Mouse (Mus musculus) kidney, postnatal 0 days (tissue): Measurements from ENCODE around the gene Tor1b. TPM values are rescaled to one million over a fixed set of nuclear protein-coding genes. Genes with fewer than 3 reads are reported as not detected.

ENCODE experiments used
- ATAC-seq: fragments of 200-750 bp; cut with Nextera tagmentation; replicated peaks from 2 replicates; pipeline ENCODE4 v1.8.0; 2017; ENCODE audit warnings: low read depth, moderate number of reproducible peaks, moderate TSS enrichment, moderate library complexity; ENCODE audit not compliant: low FRiP score
- DNase-seq: peaks from one replicate; pipeline ENCODE4 v3.0.0-alpha.2; 2016; ENCODE audit warnings: low spot score
- H3K27ac ChIP-seq: fragments of 300-500 bp; sonication (generic); 2 replicates; pipeline ENCODE4 v1.5.1; 2014; ENCODE audit warnings: mild to moderate bottlenecking
- H3K27me3 ChIP-seq: fragments of 300-500 bp; sonication (generic); 2 replicates; pipeline ENCODE4 v1.6.1; 2014; ENCODE audit warnings: low read length, mixed read lengths; ENCODE audit not compliant: insufficient read depth
- H3K36me3 ChIP-seq: fragments of 300-500 bp; sonication (generic); 2 replicates; pipeline ENCODE4 v1.6.1; 2014; ENCODE audit warnings: low read length, mixed read lengths; ENCODE audit not compliant: insufficient read depth
- H3K4me1 ChIP-seq: fragments of 300-500 bp; sonication (generic); replicated peaks from 2 replicates; pipeline ENCODE4 v1.6.1; 2014; ENCODE audit warnings: antibody characterized with exemption, low read length, mixed read lengths; ENCODE audit not compliant: insufficient read depth
- H3K4me2 ChIP-seq: fragments of 300-500 bp; sonication (generic); 2 replicates; pipeline ENCODE4 v1.6.1; 2014; ENCODE audit warnings: mild to moderate bottlenecking, low read length, moderate library complexity, mixed read lengths
- H3K4me3 ChIP-seq: fragments of 300-500 bp; sonication (generic); replicated peaks from 2 replicates; pipeline ENCODE4 v1.5.1; 2014; ENCODE audit warnings: low read depth, low read length
- H3K9ac ChIP-seq: fragments of 300-500 bp; sonication (generic); 2 replicates; pipeline ENCODE4 v1.6.1; 2014; ENCODE audit warnings: low read depth, low read length
- H3K9me3 ChIP-seq: fragments of 300-500 bp; sonication (generic); replicated peaks from 2 replicates; pipeline ENCODE4 v1.6.1; 2016; ENCODE audit warnings: low read length, inconsistent platforms, mixed read lengths
- CTCF ChIP-seq: IDR thresholded peaks from 2 replicates; pipeline ENCODE4 v1.5.1; 2016; ENCODE audit warnings: antibody characterized with exemption, low read depth, mild to moderate bottlenecking, moderate library complexity
- WGBS: fragments of 180-500 bp; shearing (Covaris S2); extraction: QIAGEN DNeasy Blood & Tissue Kit; methylation state at CpG from one replicate; pipeline ENCODE4 v1.1.7; 2014; 5-methylcytosine and 5-hydroxymethylcytosine counted together
- polyA plus RNA-seq: library from polyadenylated mRNA; unstranded; fragments of >200 nt; fragmentation: Nextera tagmentation; extraction: Ambion mirVana; gene quantifications from 2 replicates; pipeline ENCODE4 v1.2.1, GENCODE M21; 2015

Gene Tor1b
- polyA plus RNA-seq, 1 experiment from 2014 or later: 34.8 TPM

DNA sequence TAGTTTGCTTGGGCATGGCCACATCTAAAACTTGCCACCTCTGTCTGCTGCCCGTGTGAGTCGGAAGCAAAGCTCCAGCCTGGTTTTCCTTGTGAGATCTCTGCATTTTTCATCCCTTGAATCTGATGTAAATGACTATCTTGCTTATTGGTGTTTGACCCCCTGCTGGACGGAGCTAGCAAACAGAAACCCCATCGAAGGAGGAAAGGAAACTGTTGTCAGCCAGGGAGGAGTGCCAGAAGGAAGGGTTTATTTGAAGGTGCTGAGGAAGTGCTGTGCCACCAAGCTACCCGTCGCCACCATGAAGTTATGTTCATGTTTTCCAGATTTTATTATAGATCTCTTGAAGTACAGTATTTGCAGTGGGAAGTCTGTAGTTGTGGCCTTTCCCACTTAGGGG lies 2.0 kb downstream of the Tor1b start:
- TF ChIP-seq CTCF: peak; percentile 40
- no peaks in the 10 kb centered on the region for H3K9me3 ChIP-seq
- H3K4me1 ChIP-seq: peaks cover 14% of the 10 kb centered on the region
- no peak overlapping the region for H3K27ac ChIP-seq
- no peaks in the 10 kb centered on the region for H3K27me3 ChIP-seq
- H3K36me3 ChIP-seq: peaks cover 35% of the 10 kb centered on the region
- ATAC-seq (no peak), DNase-seq (peak; percentile 24)
- 59% methylated on average over 6 of the region's 6 CpGs for WGBS
- H3K9ac ChIP-seq: no peak overlapping the region
- H3K4me3 ChIP-seq: no peak overlapping the region
- H3K4me2 ChIP-seq: peak overlapping the region; percentile 83; the same call in 1 of the 2 replicates

DNA sequence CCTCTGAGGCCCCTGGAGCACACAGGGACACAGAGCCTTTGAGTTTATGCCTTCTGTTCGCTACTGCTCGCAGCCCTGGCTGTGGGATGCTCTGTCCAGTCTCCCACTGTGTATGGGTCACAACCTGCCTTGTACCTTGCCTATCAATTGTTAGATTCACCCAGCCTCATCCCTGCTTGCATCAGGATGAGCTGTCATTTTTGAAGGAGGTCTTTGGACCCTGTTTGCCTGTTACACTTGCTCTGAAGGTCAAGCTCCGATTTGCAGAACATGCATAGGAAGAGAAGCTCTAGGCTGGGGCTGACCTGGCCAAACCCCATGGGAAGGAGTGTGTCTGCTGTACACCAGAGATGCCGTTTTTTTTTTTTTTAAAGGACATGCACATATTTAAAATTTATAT lies 4.8 kb downstream of the Tor1b start:
- Histone ChIP-seq H3K4me2 (no peak overlapping the region), H3K36me3 (peaks cover 56% of the 10 kb centered on the region), H3K4me3 (no peak overlapping the region), H3K27me3 (no peaks in the 10 kb centered on the region), H3K9me3 (no peaks in the 10 kb centered on the region), H3K9ac (no peak overlapping the region), H3K27ac (no peak overlapping the region), H3K4me1 (peaks cover 14% of the 10 kb centered on the region)
- no peak for TF ChIP-seq CTCF
- DNase-seq: no peak
- 83% methylated on average over 4 of the region's 4 CpGs for WGBS
- ATAC-seq: no peak

DNA sequence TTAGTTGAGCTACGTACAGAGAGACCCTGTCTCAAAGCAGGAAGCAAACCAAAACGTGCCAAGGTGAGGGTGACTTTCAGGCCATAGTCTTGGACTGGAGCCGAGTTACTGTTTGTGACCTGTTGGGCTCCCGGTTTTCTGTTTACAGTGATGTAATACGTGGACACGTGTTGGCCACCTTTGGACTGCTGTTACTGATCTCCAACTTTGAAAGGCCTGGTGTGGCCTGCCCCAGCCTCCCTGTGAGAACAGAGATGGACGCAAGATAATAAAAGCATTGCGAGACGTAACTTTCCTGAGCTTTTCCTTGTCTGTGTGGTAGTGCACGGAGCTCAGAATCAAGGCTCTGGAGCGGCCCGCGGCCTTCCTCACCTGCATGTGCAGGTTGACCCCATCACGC lies 6.0 kb downstream of the Tor1b start:
- no peaks in the 10 kb centered on the region for H3K9me3 ChIP-seq
- H3K9ac ChIP-seq: no peak overlapping the region
- TF ChIP-seq CTCF: no peak
- no peak overlapping the region for H3K27ac ChIP-seq
- peaks cover 12% of the 10 kb centered on the region for H3K4me1 ChIP-seq
- H3K27me3 ChIP-seq: no peaks in the 10 kb centered on the region
- DNase-seq (no peak), ATAC-seq (0 out of 2 replicates have a peak, but pooled peaks have one; percentile 45)
- peaks cover 61% of the 10 kb centered on the region for H3K36me3 ChIP-seq
- H3K4me3 ChIP-seq: no peak overlapping the region
- no peak overlapping the region for H3K4me2 ChIP-seq
- WGBS: 88% methylated on average over 14 of the region's 14 CpGs

- ATAC-seq (no peak), DNase-seq (no peak)
- no peak for TF ChIP-seq CTCF
- no peaks in the 10 kb centered on the region for H3K27me3 ChIP-seq
- peaks cover under 1% of the 10 kb centered on the region; the same call in 1 of the 2 replicates for H3K4me1 ChIP-seq
- H3K36me3 ChIP-seq: peaks cover 72% of the 10 kb centered on the region
- H3K4me2 ChIP-seq: no peak overlapping the region
- no peak overlapping the region for H3K9ac ChIP-seq
- H3K4me3 ChIP-seq: no peak overlapping the region
- WGBS: 42% methylated on average over 5 of the region's 5 CpGs
- H3K9me3 ChIP-seq: no peaks in the 10 kb centered on the region
- no peak overlapping the region for H3K27ac ChIP-seq
These were observed 7.1 kb downstream of the Tor1b start for GRCm38 (mm10) chr2:30959856-30960255.

- WGBS: 83% methylated on average over 11 of the region's 11 CpGs
- ATAC-seq (no peak), DNase-seq (no peak)
- H3K9me3 ChIP-seq: no peaks in the 10 kb centered on the region
- H3K9ac ChIP-seq: no peak overlapping the region
- peaks cover 10% of the 10 kb centered on the region for H3K4me1 ChIP-seq
- H3K4me3 ChIP-seq: no peak overlapping the region
- H3K27me3 ChIP-seq: no peaks in the 10 kb centered on the region
- H3K4me2 ChIP-seq: no peak overlapping the region
- no peak for TF ChIP-seq CTCF
- no peak overlapping the region for H3K27ac ChIP-seq
- peaks cover 53% of the 10 kb centered on the region for H3K36me3 ChIP-seq
These were observed 10.0 kb downstream of the Tor1b start for GRCm38 (mm10) chr2:30962570-30963254.

GRCm38 (mm10) chr2:30965627-30966026 lies 12.9 kb downstream of the Tor1b start:
- Histone ChIP-seq H3K27ac (no peak overlapping the region), H3K27me3 (no peaks in the 10 kb centered on the region), H3K4me3 (no peak overlapping the region), H3K4me1 (peaks cover 10% of the 10 kb centered on the region), H3K36me3 (peaks cover 30% of the 10 kb centered on the region), H3K9me3 (no peaks in the 10 kb centered on the region), H3K9ac (no peak overlapping the region), H3K4me2 (no peak overlapping the region)
- no peak for TF ChIP-seq CTCF
- WGBS: 88% methylated on average over 8 of the region's 8 CpGs
- DNase-seq (no peak), ATAC-seq (no peak)
